Mouse (Mus musculus) testis, adult 2 months (tissue): Measurements from ENCODE around the gene Pm20d2. TPM values are rescaled to one million over a fixed set of nuclear protein-coding genes. Genes with fewer than 3 reads are reported as not detected.

Source experiments
- H3K27ac ChIP-seq: fragments of 200-500 bp; 2 replicates; pipeline ENCODE4 v1.5.1; 2012; ENCODE audit warnings: low read depth, low read length; ENCODE audit not compliant: control insufficient read depth, insufficient read depth
- H3K27me3 ChIP-seq: fragments of 200-500 bp; 2 replicates; pipeline ENCODE4 v1.6.1; 2012; ENCODE audit warnings: mild to moderate bottlenecking, low read length, moderate library complexity; ENCODE audit not compliant: control insufficient read depth, insufficient read depth
- H3K36me3 ChIP-seq: fragments of 200-500 bp; 2 replicates; pipeline ENCODE4 v1.6.1; 2012; ENCODE audit warnings: mild to moderate bottlenecking, low read length; ENCODE audit not compliant: control insufficient read depth, insufficient read depth
- H3K4me1 ChIP-seq: fragments of 200-500 bp; 2 replicates; pipeline ENCODE4 v1.6.1; 2012; ENCODE audit warnings: low read length; ENCODE audit not compliant: control insufficient read depth, insufficient read depth
- H3K4me3 ChIP-seq: fragments of 200-500 bp; 2 replicates; pipeline ENCODE4 v1.5.1; 2012; ENCODE audit warnings: low read depth, mild to moderate bottlenecking, low read length, moderate library complexity, mixed read lengths; ENCODE audit not compliant: control insufficient read depth
- CTCF ChIP-seq: fragments of 200-500 bp; IDR thresholded peaks from 2 replicates; pipeline ENCODE4 v1.5.1; 2012; ENCODE audit warnings: low read depth, mild to moderate bottlenecking, inconsistent platforms, low read length, moderate library complexity; ENCODE audit not compliant: control insufficient read depth, insufficient read depth, insufficient replicate concordance
- POLR2A ChIP-seq: fragments of 200-500 bp; IDR thresholded peaks from 2 replicates; pipeline ENCODE4 v1.6.1; 2012; ENCODE audit warnings: low read depth, mild to moderate bottlenecking, inconsistent platforms, low read length, moderate library complexity; ENCODE audit not compliant: control insufficient read depth
- polyA plus RNA-seq: library from polyadenylated mRNA; depleted of rRNA; stranded (reverse); fragments of >200 nt; gene quantifications from 2 replicates; pipeline ENCODE4 v1.2.3, GENCODE M21; 2012

Gene Pm20d2
- polyA plus RNA-seq, 1 experiment, result 1.4 TPM

DNA sequence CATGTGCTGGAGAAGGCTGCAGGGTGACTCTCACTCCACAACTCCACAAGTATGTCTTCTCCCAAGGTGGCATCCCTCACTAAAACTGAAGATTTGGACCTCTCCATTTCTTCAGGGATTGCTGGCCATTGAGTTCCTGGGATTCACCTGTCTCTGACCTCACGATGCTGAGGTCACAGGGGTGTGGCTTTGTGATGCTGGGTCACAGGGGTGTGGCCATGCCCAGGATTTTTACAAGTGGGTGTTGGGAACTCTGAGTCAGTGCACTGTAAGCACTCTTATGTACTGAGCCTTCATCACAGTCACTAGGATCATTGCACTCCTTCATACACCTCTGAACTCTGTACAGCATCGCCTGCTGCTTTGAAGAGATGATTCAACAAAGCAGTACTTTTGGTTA is 18.0 kb upstream of the Pm20d2 start:
- Histone ChIP-seq H3K4me1 (peaks cover 11% of the 10 kb centered on the region), H3K4me3 (no peak overlapping the region), H3K27ac (no peak overlapping the region), H3K27me3 (no peaks in the 10 kb centered on the region), H3K36me3 (no peaks in the 10 kb centered on the region)
- no peak for TF ChIP-seq CTCF

DNA sequence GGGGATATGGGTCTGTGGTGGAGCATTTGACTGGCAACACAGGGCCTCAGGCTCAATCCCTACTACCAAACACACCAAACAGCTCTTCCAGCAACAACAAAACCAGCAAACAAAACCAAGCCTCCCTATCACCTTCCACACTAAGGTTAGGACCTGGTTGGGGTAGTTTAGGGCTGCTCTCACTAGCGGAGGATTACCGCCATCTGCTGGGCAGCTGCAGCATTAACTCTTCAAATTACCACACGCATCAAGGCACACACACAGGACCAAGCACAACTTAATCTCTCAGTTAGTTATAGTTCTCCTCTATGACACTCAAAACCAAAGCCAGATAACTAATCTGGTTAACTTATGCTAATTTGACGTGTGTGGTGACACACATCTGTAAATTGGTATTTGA is 15.1 kb upstream of the Pm20d2 start:
- H3K27ac ChIP-seq, result no peak overlapping the region
- peaks cover 11% of the 10 kb centered on the region for H3K4me1 ChIP-seq
- H3K27me3 ChIP-seq, result no peaks in the 10 kb centered on the region
- no peaks in the 10 kb centered on the region for H3K36me3 ChIP-seq
- no peak overlapping the region for H3K4me3 ChIP-seq
- TF ChIP-seq POLR2A (no peak), CTCF (peak; percentile 68; the same call in 1 of the 2 replicates)

DNA sequence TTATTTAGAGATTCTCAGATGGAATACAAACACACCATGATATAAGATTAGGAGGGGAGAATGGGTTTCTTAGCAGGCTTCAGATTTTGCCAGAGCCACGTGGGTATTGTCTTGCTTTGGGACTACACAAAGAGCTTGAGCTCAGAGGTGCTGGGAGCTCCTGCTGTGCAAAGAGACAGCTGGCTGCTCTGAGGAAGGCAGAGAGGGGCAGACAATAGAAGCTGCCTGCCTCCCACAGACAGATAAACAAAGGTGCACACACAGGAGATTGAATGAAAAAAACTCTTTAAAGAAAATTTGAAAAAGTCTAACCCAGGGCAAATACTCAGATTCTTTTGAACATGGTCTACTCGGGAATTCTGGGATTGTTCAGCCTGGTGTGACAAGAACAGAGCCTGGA is 8.6 kb upstream of the Pm20d2 start:
- TF ChIP-seq CTCF (no peak), POLR2A (no peak)
- no peak overlapping the region for H3K27ac ChIP-seq
- no peaks in the 10 kb centered on the region for H3K4me1 ChIP-seq
- no peak overlapping the region for H3K4me3 ChIP-seq
- H3K27me3 ChIP-seq, result no peaks in the 10 kb centered on the region
- no peaks in the 10 kb centered on the region for H3K36me3 ChIP-seq

DNA sequence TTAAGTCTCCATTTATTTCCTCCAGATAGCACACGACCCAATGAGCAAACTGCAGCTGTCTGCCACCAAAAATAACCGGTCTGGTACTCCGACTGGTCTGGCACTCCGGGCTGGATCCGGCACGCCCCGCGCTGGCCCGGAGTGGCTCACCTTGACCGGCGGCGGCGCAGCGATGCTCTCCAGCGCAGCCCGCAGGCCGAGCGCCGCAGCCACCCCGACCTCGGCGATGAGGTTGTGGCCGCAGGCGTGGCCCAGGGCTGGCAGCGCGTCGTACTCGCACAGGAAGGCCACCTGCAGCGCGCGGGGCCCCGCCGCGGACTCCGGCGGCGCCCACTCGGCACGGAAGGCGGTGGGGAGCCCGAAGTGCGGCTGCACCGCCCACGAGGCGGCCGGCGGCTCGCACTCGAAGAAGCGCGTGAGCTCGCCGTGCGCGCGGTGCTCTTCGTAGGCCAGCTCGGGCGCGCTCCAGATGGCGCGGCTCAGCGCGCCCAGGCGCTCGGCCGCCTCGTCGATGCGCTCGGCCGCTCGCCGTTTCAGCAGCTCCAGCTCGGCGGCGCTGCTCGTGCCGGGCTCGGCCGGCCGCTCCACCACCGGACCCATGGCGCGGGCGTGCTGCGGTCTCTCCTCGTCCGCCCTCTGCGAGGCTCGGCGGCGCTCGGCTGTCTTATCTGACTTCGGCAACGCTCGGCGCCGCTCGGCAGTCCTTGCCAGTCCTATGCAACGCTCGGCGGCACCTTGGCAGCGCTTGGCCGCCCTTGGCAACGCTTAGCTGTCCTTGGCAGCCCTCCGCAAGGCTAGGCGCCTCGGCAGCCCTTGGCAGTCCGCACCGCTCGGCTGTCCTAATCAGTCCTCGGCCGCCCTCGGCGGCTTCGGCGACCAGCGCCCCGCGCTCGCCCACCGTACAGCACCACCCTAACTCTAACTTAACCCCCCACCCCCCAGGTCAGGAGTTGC is 479 bp downstream of the Pm20d2 start:
- Histone ChIP-seq H3K27me3 (no peaks in the 10 kb centered on the region), H3K4me3 (peak overlapping the region; percentile 71), H3K27ac (peak overlapping the region; percentile 58), H3K4me1 (peaks cover 6% of the 10 kb centered on the region), H3K36me3 (no peaks in the 10 kb centered on the region)
- TF ChIP-seq CTCF, result no peak
- TF ChIP-seq POLR2A, result peak; percentile 58

DNA sequence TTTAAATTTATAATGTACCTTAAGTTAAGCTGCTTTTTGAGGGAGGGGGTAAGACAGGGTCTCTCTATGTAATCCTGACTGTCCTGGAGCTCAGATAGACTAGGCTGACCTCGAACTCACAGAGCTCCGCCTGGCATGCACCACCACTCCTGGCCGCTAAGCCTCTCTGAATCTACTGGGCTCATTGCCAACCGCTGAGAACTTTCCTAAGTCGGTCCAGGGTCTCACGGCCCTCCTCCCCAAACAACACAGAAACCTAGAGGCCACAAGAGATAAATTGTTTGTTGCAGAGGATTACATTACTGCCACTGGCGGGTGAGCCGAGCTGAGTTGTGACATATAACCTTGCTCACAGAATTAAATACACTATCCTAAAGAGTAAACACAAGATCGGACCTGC is 1.4 kb downstream of the Pm20d2 start:
- Histone ChIP-seq H3K27me3 (no peaks in the 10 kb centered on the region), H3K4me1 (peaks cover 6% of the 10 kb centered on the region), H3K27ac (no peak overlapping the region), H3K4me3 (no peak overlapping the region), H3K36me3 (no peaks in the 10 kb centered on the region)
- TF ChIP-seq POLR2A (no peak), CTCF (peak; percentile 24; the same call in 1 of the 2 replicates)

DNA sequence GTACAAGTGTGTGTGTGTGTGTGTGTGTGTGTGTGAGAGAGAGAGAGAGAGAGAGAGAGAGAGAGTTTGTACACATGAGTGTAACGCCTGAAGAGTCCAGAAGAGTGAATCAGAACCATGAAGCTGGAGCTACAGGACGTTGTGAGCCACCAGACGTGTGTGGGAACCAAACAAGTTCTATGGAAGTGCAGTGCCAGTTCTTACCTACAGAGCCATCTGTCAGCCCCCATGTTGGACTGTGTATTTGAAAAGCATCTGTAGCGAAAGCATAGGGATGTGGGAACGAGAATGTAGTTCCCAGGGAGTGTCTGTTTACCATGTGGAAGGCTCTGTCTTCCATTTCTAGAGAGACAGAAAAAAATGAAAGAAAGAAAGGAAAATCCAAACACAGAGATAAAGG is 6.1 kb downstream of the Pm20d2 start:
- peaks cover 3% of the 10 kb centered on the region; the same call in 1 of the 2 replicates for H3K4me1 ChIP-seq
- H3K4me3 ChIP-seq, result no peak overlapping the region
- no peaks in the 10 kb centered on the region for H3K36me3 ChIP-seq
- TF ChIP-seq CTCF (no peak), POLR2A (no peak)
- H3K27me3 ChIP-seq, result no peaks in the 10 kb centered on the region
- H3K27ac ChIP-seq, result no peak overlapping the region

DNA sequence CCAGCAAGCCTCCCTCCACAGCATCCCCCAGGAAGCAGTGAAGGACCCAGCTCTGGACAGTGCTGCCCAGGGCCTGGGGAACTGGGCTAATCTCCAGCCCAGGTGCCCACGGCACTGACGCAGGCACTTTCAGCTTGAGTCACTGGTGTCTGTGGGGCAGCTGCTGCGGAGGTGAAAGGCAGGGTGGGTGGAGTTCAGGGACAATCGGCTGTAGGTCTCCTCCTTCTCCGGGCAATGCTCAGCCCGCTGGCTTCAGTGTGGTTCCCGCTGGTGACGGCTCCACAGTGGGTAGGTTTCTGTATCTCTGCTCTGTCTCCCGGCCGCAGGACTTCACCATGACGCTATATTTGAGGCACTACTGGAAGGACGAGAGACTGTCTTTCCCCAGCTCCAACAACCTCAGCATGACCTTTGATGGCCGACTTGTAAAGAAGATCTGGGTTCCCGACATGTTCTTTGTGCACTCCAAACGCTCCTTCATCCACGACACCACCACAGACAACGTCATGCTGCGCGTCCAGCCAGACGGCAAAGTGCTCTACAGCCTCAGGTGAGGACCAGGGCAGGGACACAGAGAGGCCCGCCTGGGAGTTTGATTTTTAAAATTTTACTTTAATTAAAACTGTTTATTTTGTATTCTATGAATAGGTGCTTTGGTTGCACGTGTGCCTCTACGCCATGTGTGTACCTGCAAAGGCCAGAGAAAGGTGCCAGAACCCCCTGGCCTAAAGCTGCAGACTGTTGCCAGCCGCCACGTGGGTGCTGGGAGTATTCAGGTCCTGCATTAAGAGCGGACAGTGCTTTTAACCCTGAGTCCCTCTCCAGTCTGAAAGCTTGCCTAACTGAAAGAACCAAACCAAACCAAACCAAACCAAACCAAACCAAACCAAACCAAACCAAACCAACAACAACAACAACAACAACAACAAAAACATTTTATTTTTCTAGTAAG is 37.2 kb downstream of the Pm20d2 start:
- Histone ChIP-seq H3K4me1 (no peaks in the 10 kb centered on the region), H3K27ac (no peak overlapping the region), H3K27me3 (no peaks in the 10 kb centered on the region), H3K36me3 (no peaks in the 10 kb centered on the region), H3K4me3 (no peak overlapping the region)
- TF ChIP-seq CTCF (no peak), POLR2A (no peak)
